Mouse (Mus musculus): ENCODE data around the gene Ly75. TPM values are rescaled to one million over a fixed set of nuclear protein-coding genes. Genes with fewer than 3 reads are reported as not detected.
A peak's percentile ranks its signal among the peaks of the same experiment; 100 is the strongest.

Gene Ly75
- polyA plus RNA-seq, 1 experiment from 2014 or later, result 2.2 TPM

GRCm38 (mm10) chr2:60382346-60382745 is 757 bp downstream of the Ly75 start:
- ATAC-seq, result peak; percentile 31; the same call in 1 of the 2 replicates
- peak overlapping the region; percentile 58; the same call in 1 of the 2 replicates for H3K9ac ChIP-seq (ENCODE audit: low read depth, low read length)
- 0 out of 2 replicates have a peak overlapping the region, but pooled peaks have one; percentile 35 for H3K27ac ChIP-seq (ENCODE audit: low read depth, low read length)
- H3K36me3 ChIP-seq (ENCODE audit: control insufficient read depth, insufficient read depth), result no peaks in the 10 kb centered on the region
- H3K4me3 ChIP-seq (ENCODE audit: low read depth, low read length), result peak overlapping the region; percentile 56
- 52% methylated on average over 3 of the region's 3 CpGs for WGBS
- no peak for TF ChIP-seq CTCF (IDR thresholded peaks at IDR 0.05; ENCODE audit: low read depth)
- H3K4me1 ChIP-seq (replicated peaks; ENCODE audit: control insufficient read depth, insufficient read depth, low read length), result peaks cover 8% of the 10 kb centered on the region; the same call in 1 of the 2 replicates
- peak overlapping the region; percentile 98 for H3K4me2 ChIP-seq (replicated peaks; ENCODE audit: low read depth)
- H3K9me3 ChIP-seq (ENCODE audit: control insufficient read depth), result no peaks in the 10 kb centered on the region
- no peaks in the 10 kb centered on the region for H3K27me3 ChIP-seq (replicated peaks; ENCODE audit: control insufficient read depth, insufficient read depth, low read length)

- no peak overlapping the region for H3K4me3 ChIP-seq (ENCODE audit: low read depth, low read length)
- 85% methylated on average over 5 of the region's 5 CpGs for WGBS
- TF ChIP-seq CTCF (IDR thresholded peaks at IDR 0.05; ENCODE audit: low read depth), result no peak
- H3K9me3 ChIP-seq (ENCODE audit: control insufficient read depth), result no peaks in the 10 kb centered on the region
- ATAC-seq, result no peak
- no peaks in the 10 kb centered on the region for H3K36me3 ChIP-seq (ENCODE audit: control insufficient read depth, insufficient read depth)
- no peak overlapping the region for H3K4me2 ChIP-seq (replicated peaks; ENCODE audit: low read depth)
- H3K4me1 ChIP-seq (replicated peaks; ENCODE audit: control insufficient read depth, insufficient read depth, low read length), result no peaks in the 10 kb centered on the region
- no peaks in the 10 kb centered on the region for H3K27me3 ChIP-seq (replicated peaks; ENCODE audit: control insufficient read depth, insufficient read depth, low read length)
- no peak overlapping the region for H3K27ac ChIP-seq (ENCODE audit: low read depth, low read length)
- H3K9ac ChIP-seq (ENCODE audit: low read depth, low read length), result no peak overlapping the region
Measured at GRCm38 (mm10) chr2:60377260-60377659, 5.8 kb downstream of the Ly75 start.

GRCm38 (mm10) chr2:60375608-60376107 is 7.4 kb downstream of the Ly75 start:
- H3K4me1 ChIP-seq (replicated peaks; ENCODE audit: control insufficient read depth, insufficient read depth, low read length), result no peaks in the 10 kb centered on the region
- TF ChIP-seq CTCF (IDR thresholded peaks at IDR 0.05; ENCODE audit: low read depth), result no peak
- H3K36me3 ChIP-seq (ENCODE audit: control insufficient read depth, insufficient read depth), result no peaks in the 10 kb centered on the region
- 0 out of 2 replicates have a peak overlapping the region, but pooled peaks have one; percentile 17 for H3K4me2 ChIP-seq (replicated peaks; ENCODE audit: low read depth)
- no peaks in the 10 kb centered on the region for H3K9me3 ChIP-seq (ENCODE audit: control insufficient read depth)
- no peak overlapping the region for H3K9ac ChIP-seq (ENCODE audit: low read depth, low read length)
- 0 out of 2 replicates have a peak overlapping the region, but pooled peaks have one; percentile 11 for H3K27ac ChIP-seq (ENCODE audit: low read depth, low read length)
- H3K27me3 ChIP-seq (replicated peaks; ENCODE audit: control insufficient read depth, insufficient read depth, low read length), result no peaks in the 10 kb centered on the region
- peak; percentile 84 for ATAC-seq
- no peak overlapping the region for H3K4me3 ChIP-seq (ENCODE audit: low read depth, low read length)
- WGBS, result 74% methylated on average over 15 of the region's 15 CpGs

- Histone ChIP-seq H3K4me3 (ENCODE audit: low read depth, low read length) (no peak overlapping the region), H3K36me3 (ENCODE audit: control insufficient read depth, insufficient read depth) (no peaks in the 10 kb centered on the region), H3K4me1 (replicated peaks; ENCODE audit: control insufficient read depth, insufficient read depth, low read length) (no peaks in the 10 kb centered on the region), H3K27me3 (replicated peaks; ENCODE audit: control insufficient read depth, insufficient read depth, low read length) (no peaks in the 10 kb centered on the region), H3K9ac (ENCODE audit: low read depth, low read length) (no peak overlapping the region), H3K27ac (ENCODE audit: low read depth, low read length) (0 out of 2 replicates have a peak overlapping the region, but pooled peaks have one; percentile 11), H3K4me2 (replicated peaks; ENCODE audit: low read depth) (0 out of 2 replicates have a peak overlapping the region, but pooled peaks have one; percentile 17), H3K9me3 (ENCODE audit: control insufficient read depth) (no peaks in the 10 kb centered on the region)
- ATAC-seq, result no peak
- WGBS, result 82% methylated on average over 8 of the region's 8 CpGs
- no peak for TF ChIP-seq CTCF (IDR thresholded peaks at IDR 0.05; ENCODE audit: low read depth)
Measured at GRCm38 (mm10) chr2:60375126-60375525, 8.0 kb downstream of the Ly75 start.

GRCm38 (mm10) chr2:60370188-60370587 is 12.9 kb downstream of the Ly75 start:
- TF ChIP-seq CTCF (IDR thresholded peaks at IDR 0.05; ENCODE audit: low read depth), result no peak
- Histone ChIP-seq H3K36me3 (ENCODE audit: control insufficient read depth, insufficient read depth) (no peaks in the 10 kb centered on the region), H3K9me3 (ENCODE audit: control insufficient read depth) (no peaks in the 10 kb centered on the region), H3K4me1 (replicated peaks; ENCODE audit: control insufficient read depth, insufficient read depth, low read length) (no peaks in the 10 kb centered on the region), H3K4me2 (replicated peaks; ENCODE audit: low read depth) (no peak overlapping the region), H3K27me3 (replicated peaks; ENCODE audit: control insufficient read depth, insufficient read depth, low read length) (no peaks in the 10 kb centered on the region), H3K9ac (ENCODE audit: low read depth, low read length) (no peak overlapping the region), H3K4me3 (ENCODE audit: low read depth, low read length) (no peak overlapping the region), H3K27ac (ENCODE audit: low read depth, low read length) (no peak overlapping the region)
- ATAC-seq, result no peak
- WGBS, result 90% methylated on average over 5 of the region's 5 CpGs

GRCm38 (mm10) chr2:60369454-60369853 is 13.6 kb downstream of the Ly75 start:
- no peak overlapping the region for H3K27ac ChIP-seq (ENCODE audit: low read depth, low read length)
- H3K4me3 ChIP-seq (ENCODE audit: low read depth, low read length), result no peak overlapping the region
- no peaks in the 10 kb centered on the region for H3K27me3 ChIP-seq (replicated peaks; ENCODE audit: control insufficient read depth, insufficient read depth, low read length)
- no peak overlapping the region for H3K4me2 ChIP-seq (replicated peaks; ENCODE audit: low read depth)
- no peaks in the 10 kb centered on the region for H3K36me3 ChIP-seq (ENCODE audit: control insufficient read depth, insufficient read depth)
- WGBS, result 89% methylated on average over 4 of the region's 4 CpGs
- ATAC-seq, result no peak
- TF ChIP-seq CTCF (IDR thresholded peaks at IDR 0.05; ENCODE audit: low read depth), result no peak
- H3K9me3 ChIP-seq (ENCODE audit: control insufficient read depth), result no peaks in the 10 kb centered on the region
- no peaks in the 10 kb centered on the region for H3K4me1 ChIP-seq (replicated peaks; ENCODE audit: control insufficient read depth, insufficient read depth, low read length)
- H3K9ac ChIP-seq (ENCODE audit: low read depth, low read length), result no peak overlapping the region
